Mouse (Mus musculus) gonadal fat pad, adult 2 months (tissue): ENCODE measurements around the gene 1810065E05Rik. TPM values are rescaled to one million over a fixed set of nuclear protein-coding genes. Genes with fewer than 3 reads are reported as not detected.

ENCODE experiments used
- DNase-seq: peaks from one replicate; pipeline ENCODE4 v3.0.0-alpha.2; 2012; ENCODE audit warnings: low read depth
- polyA plus RNA-seq: library from polyadenylated mRNA; depleted of rRNA; stranded (reverse); fragments of >200 nt; gene quantifications from 2 replicates; pipeline ENCODE4 v1.2.3, GENCODE M21; 2012; rRNA removed

The 1810065E05Rik gene
- 0.32 and 0.60 TPM in 2 replicates for polyA plus RNA-seq

DNA sequence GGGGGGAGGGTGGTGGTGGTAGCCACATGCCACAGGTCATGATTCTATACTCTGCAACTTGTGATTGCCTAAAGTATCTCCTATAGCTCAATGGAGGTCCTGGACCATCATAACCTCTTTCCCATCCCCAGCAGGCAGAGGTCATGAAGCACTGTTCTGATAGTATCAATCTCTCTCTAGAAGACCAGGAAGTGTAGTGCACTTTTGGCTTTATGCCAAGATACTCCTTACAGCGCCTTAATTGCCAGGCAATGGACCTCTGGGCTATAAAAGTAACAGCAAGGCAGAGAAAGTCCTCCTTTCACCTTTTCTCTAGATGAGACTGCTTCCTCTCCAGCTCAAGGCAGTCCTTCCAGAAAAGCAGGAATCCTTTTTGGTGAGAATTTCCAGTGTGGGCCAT is at the start of gene 1810065E05Rik:
Gene 1810065E05Rik (plus strand): TSS at position 297 of the 400 bp plus-strand sequence.
- no peak for DNase-seq

DNA sequence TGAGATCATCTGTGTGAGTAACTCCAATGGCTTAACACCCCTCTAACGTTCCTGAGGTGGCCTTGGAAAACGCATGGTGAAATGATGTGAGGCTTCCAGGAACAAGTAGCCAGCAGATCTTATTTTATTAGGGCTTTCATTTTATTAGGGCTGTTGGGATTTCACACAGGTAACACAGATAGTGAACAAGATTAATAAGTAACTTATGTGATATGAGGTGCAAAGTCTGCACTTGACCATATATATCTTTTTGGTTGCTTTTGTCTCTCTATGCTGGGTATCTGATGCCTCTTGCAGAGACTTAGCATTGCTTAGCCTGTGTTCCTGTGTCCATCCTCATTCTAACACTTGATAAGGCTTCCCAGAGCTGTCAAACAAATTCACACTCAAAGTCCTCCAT is 43.6 kb upstream of the 1810065E05Rik start:
- DNase-seq = no peak

DNA sequence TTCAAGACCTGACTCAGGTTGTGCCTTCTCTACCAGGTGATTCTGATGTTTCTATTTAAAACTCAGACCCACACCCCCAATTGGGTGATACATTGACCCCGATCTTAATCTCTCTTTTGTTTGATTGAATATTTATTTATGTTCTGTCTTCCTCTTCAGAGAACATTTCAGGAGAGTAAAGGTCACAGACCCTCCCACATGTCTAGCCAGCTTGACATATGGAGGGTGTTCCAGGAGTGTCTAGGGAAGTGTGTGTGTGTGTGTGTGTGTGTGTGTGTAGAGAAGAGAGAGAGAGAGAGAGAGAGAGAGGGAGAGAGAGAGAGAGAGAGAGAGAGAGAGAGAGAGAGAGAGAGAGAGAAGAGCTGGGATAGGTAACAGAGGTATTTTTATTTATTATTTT is 43.2 kb upstream of the 1810065E05Rik start:
- no peak for DNase-seq

DNA sequence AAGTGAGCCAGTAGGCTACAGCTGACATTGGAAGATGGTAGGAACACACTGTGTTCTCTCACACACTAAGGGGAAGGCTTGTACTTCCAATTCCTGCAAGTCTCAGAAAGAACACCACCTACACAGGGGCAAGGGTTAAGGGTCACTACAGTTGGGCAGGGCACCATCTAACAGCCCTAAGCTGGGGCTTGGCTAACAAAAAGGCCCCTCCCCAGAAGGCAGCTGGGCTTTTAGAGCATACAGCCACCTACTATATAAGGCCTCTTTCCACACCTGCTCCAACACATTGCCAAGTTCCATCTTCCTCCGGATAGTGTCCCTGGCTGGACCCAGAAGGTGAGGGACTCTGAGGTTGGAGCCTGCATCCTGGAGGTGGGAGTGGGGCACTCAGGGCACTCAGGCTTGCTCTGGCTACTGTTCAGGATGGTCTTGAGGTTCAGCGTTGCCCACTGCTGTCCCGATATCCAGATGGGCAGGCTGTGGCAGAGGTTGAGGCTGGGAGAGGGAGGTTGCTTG is 42.1 kb upstream of the 1810065E05Rik start, which contains the start of gene Lypd8:
Gene Lypd8 (plus strand): TSS at position 281 of the 516 bp plus-strand sequence.
- no peak for DNase-seq

DNA sequence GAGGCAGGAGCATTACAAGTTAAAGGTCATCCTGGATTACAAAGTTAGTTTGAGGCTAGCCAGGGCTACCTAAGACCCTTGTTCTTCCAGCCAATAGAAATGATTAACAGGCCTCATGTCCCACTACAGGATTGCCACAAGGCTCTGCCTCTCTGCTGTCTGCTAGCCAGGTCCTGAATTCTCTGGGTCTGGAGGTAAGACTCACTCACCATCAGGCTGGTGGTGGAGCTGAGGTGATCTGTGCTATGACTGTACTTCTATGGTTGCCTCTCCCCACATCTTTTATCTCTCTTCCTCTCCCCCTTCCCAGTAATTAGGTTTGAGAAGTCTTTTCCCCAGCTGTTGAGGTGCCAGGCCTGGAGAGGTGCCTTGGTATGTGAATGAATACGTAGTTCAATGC is 41.4 kb upstream of the 1810065E05Rik start:
- no peak for DNase-seq

DNA sequence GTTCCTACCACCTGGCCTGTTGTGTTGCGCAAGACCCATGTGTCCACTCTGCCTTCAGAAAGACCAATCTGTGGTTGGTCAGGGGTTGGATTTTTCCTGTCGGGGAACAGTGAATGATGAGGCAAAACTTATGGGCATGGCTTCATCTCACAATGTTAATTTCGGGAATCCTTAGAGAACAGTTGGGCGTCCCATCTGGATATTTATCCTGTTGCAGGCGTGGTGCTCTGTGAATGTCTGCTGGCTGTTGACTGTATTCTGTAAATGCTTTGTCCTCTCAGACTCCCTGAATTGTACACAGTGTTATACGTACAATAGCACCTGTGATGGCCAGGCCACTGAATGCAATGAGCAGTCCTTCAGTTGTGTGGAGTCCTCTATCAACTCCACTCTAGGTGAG is 38.4 kb upstream of the 1810065E05Rik start:
- no peak for DNase-seq

DNA sequence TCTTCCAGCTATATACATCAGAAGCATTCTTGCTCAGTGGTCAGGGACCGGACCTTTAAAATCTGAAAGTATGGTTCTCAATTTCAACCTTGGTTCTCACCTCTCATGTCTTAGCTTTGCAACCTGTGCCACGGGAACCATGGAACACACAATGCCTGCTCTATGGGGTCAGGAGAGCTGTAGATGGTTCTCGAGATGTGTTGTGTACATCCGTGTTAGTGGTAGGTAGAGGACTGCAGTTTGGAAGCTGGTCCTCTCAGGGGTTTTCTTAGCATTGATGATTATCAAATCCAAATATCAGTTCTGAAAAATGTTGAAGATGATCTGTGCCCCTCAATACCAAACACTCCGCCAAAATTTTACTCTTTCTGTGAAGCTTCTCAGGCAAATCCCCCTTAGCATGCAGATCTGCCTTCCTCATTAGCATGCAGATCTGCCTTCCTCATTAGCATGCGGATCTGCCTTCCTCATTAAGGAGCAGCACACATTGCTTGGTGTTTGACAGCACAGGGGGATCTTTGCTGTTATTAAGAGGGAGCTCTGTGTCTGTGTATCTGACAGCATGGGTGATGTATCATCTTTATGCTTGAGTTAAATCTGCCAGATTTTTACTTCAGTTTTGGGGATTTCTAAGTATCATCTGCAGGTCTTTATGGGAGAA is 20.8 kb upstream of the 1810065E05Rik start:
- DNase-seq = no peak

DNA sequence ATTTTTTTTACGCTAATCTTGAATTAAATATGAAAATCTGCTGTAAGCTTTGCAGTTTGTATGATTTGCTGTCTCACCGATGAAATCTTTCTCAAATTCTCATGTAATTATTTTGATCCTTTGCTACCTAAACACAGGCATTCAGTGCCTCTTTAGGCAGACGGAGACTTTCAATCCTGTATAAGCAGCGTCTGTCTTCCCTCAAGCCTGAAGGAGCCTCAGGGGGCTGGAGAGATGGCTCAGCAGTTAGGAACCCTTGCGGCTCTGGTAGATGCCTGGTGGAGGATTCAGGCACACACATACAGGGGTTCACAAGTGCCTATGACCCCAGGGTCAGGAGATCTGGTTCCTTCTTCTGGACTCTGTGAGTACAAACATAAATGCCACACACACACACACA is 20.3 kb upstream of the 1810065E05Rik start:
- no peak for DNase-seq

DNA sequence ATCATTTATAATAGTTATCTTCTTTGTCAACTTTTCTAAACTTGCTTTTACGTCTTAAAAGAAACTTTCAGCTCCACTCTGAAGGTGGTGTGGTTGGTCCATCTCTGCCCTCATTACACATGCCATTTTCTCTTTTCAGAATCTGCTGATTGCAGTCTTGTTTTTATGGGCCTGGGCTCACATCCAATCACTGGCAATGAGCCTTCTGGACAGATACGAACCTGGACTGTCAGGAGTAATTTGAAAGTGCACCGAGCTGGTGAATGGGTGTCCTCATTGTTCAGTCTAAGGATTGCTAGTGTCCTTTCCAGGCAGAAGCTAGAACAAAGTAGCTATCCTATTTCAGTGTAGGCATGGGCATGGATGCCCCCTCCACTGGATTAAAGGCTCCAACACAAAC is 12.8 kb upstream of the 1810065E05Rik start:
- no peak for DNase-seq

DNA sequence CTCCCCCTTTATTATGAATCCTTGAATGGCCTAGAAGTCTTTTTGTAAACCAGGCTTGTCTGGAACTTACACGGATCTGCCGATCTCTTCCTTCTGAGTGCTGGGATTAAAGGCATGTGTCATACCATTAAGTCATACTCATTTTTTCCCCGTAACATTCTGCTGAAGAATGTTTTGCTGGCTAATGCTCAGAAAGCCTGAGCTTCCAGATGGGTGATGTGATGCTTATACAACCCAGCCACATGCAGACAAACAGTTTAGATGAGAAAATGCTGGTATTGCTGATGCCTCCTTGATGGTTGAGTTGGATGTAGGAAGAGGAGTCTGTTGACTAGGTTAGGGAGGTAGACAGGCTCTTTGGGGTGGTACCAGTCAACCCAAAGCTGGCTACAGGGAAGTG is 2.6 kb upstream of the 1810065E05Rik start:
- no peak for DNase-seq

DNA sequence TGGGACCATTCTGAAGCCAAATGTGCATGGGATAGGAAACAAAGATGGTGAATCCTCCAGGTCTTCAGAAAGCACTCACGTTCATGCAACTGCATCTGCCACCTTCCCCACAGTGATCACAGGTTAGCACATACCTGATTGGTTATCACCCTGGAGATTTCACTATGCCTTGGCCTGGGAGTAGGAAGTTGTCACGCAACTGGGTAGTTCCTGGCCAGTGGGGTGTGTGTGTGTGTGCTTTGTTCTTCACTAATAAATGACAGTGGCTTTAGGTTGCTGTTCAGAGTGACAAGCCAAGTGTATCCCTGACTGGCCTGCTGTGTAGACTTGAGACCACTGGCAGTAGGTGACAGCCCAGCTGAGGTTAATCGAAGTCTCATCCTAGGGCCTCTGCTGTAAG is 11.3 kb downstream of the 1810065E05Rik start, which contains the start of gene Gm12253:
Gene Gm12253 (plus strand): TSS at position 301 of the 400 bp plus-strand sequence.
- no peak for DNase-seq

DNA sequence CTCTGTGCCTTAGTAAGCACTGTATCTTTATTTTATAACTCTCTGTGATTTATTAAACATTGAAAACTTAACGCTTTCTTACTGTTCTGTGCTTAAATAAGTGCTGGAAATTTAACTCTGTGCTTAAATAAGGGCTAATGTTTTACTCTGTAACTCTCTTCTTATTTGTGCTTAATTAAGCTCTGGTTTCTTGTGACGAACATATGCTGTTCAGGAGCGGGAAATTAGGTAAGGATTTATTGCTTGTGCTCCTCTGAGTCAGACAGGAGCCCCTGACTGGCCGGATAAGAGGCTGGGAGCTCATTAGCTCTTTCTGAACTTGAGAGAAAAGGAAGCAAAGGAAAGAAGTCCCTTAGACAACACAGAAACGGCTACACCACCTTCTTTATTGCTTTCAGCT is 17.0 kb downstream of the 1810065E05Rik start:
- DNase-seq = no peak

DNA sequence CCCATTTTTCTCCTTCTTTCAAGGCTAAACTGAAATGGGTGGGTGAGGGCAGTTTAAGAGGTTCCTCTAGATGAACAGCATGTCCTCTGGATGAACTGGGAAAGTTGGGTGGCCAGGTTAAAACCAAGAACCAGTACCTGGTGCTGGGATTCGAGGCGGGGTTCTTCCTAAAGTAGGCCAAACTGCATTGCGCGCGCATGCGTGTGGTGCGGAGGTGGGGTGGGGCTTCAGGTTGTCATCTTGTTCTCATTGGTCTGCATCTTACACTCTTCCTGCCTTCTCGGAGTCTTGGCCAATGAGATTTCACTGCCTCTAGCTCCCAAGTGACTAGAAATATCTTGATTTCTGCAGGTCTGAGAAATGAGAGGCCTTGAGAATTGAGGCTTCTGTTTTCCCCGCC is 31.8 kb downstream of the 1810065E05Rik start, which contains the start of gene Lypd9:
Gene Lypd9 (minus strand): TSS at position 165 of the 400 bp plus-strand sequence.
- DNase-seq = no peak

DNA sequence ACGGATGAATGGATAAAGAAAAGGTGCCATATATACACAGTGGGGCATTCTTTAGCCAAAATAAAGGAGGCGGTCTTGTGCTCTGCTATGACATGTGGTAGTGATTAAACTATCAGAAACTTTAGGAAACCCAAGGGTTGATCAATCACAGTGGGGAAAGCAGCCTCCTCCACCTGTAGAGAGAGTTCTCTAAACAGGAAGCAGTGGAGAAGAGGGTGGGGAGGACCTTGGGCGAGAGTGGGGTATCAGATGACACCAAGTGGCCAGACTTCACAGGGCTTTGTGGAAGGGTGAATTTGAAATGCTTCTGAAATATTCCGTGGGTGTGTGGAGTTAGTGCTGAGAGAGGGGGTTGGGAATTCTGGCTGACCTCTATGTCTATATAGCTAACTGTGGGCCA is 32.7 kb downstream of the 1810065E05Rik start:
- DNase-seq = no peak

DNA sequence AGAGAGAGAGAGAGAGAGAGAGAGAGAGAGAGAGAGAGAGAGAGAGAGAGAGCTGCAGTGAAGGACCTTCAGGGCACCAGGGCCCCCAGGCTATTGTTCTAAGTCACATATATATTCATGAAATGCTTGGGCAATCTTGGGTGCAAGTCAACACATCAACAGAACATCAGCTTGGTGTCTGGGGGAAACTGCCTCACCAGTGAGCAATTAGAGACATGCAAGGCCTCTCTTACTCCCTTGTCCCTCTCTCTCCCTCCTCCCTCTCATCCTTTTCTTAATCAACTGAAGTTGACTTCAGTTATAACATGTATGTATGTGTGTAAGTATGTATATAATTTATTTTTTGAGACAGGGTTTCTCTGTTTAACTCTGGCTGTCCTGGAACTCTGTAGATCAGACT is 41.3 kb downstream of the 1810065E05Rik start, which contains the start of gene Olfr30:
Gene Olfr30 (minus strand): TSS at position 101 of the 400 bp plus-strand sequence.
- no peak for DNase-seq

Other genes with a start within 250 kb of the 1810065E05Rik start
- gene Mrpl22, start 249.4 kb upstream of the 1810065E05Rik start, polyA plus RNA-seq = 30.0 and 37.2 TPM in 2 replicates
- gene Igtp, start 221.6 kb upstream of the 1810065E05Rik start, polyA plus RNA-seq = 12.6 and 14.0 TPM in 2 replicates
- gene Irgm2, start 221.5 kb upstream of the 1810065E05Rik start, polyA plus RNA-seq = 9.2 and 11.4 TPM in 2 replicates
- gene 4930438A08Rik, start 146.3 kb upstream of the 1810065E05Rik start, polyA plus RNA-seq = 2.7 and 4.6 TPM in 2 replicates
- 42.3 and 45.8 TPM in 2 replicates for gene Zfp692, start 114.0 kb upstream of the 1810065E05Rik start, polyA plus RNA-seq
- gene Zfp672, start 90.8 kb upstream of the 1810065E05Rik start, polyA plus RNA-seq = 47.1 and 48.3 TPM in 2 replicates
- 56.5 and 58.4 TPM in 2 replicates for gene Sh3bp5l, start 90.4 kb upstream of the 1810065E05Rik start, polyA plus RNA-seq
- gene Lypd8, start 42.1 kb upstream of the 1810065E05Rik start, polyA plus RNA-seq = 1,979 and 3,212 TPM in 2 replicates
- gene Gm12253, start 11.4 kb downstream of the 1810065E05Rik start, polyA plus RNA-seq = not detected in 2 replicates
- gene Lypd9, start 31.8 kb downstream of the 1810065E05Rik start, polyA plus RNA-seq = 0.26 and 0.39 TPM in 2 replicates
- gene Olfr30, start 41.2 kb downstream of the 1810065E05Rik start, polyA plus RNA-seq = 0.14 and 0.30 TPM in 2 replicates
- 0.08 and 0.13 TPM in 2 replicates for gene Olfr332, start 71.4 kb downstream of the 1810065E05Rik start, polyA plus RNA-seq
- gene Olfr331, start 81.5 kb downstream of the 1810065E05Rik start, polyA plus RNA-seq = not detected in 2 replicates
- gene Olfr330, start 113.7 kb downstream of the 1810065E05Rik start, polyA plus RNA-seq = not detected in 2 replicates
- gene Olfr329-ps, start 125.3 kb downstream of the 1810065E05Rik start, polyA plus RNA-seq = not detected in 2 replicates
- not detected in 2 replicates for gene Olfr328, start 134.5 kb downstream of the 1810065E05Rik start, polyA plus RNA-seq
- gene Olfr224, start 149.4 kb downstream of the 1810065E05Rik start, polyA plus RNA-seq = not detected in 2 replicates
- gene Olfr325, start 156.6 kb downstream of the 1810065E05Rik start, polyA plus RNA-seq = not detected in 2 replicates
- gene Olfr324, start 174.0 kb downstream of the 1810065E05Rik start, polyA plus RNA-seq = not detected in 2 replicates
- gene 2210407C18Rik, start 195.0 kb downstream of the 1810065E05Rik start, polyA plus RNA-seq = 0.29 TPM in 1 of 2 replicates, not detected in the other
- gene Olfr323, start 209.4 kb downstream of the 1810065E05Rik start, polyA plus RNA-seq = not detected in 2 replicates
- gene Trim58, start 219.4 kb downstream of the 1810065E05Rik start, polyA plus RNA-seq = not detected in 2 replicates
- not detected in 2 replicates for gene Olfr322, start 237.7 kb downstream of the 1810065E05Rik start, polyA plus RNA-seq